10 mouse cellular contexts compared by ENCODE assay signal in genomic region chr13:118713626-118714150, GRCm38 (mm10). TPM values are rescaled to one million over a fixed set of nuclear protein-coding genes. Genes with fewer than 3 reads are reported as not detected.
DNase-seq lines count a peak whose midpoint lies in the region; ATAC-seq and TF ChIP-seq lines count a peak whose summit lies in the region.
"Had no signal": no experiment of that assay in that cellular context is flagged by ENCODE, and none has a peak within 500 bp of the region (broad histone marks: within the 10 kb centered on the region; RNA-seq: fewer than 3 reads in every experiment).

No protein-coding gene starts in this region.

- intact Hi-C loops in left cerebral cortex, adult 2 months (cut with DNase I): no loop called here
- intact Hi-C loops in left cerebral cortex, postnatal 36 days (cut with DNase I): no loop called here
- intact Hi-C loops in gastrocnemius, postnatal 36 days (cut with DNase I): no loop called here

- no peak overlapping the region for H3K27ac ChIP-seq in left cerebral cortex, adult 2 months
- H3K27ac ChIP-seq in forebrain, embryonic 15.5 days (replicated peaks): no peak overlapping the region
- H3K27ac ChIP-seq in limb, embryonic 14.5 days (replicated peaks; ENCODE audit: low read depth, low read length): no peak overlapping the region
- H3K27ac ChIP-seq in stomach, embryonic 14.5 days (ENCODE audit: low read length): peak overlapping the region; percentile 34; the same call in 1 of the 2 replicates

- under 1% methylated on average over 14 of the region's 14 CpGs for WGBS in forebrain, embryonic 15.5 days
- under 1% methylated on average over 14 of the region's 14 CpGs for WGBS in limb, embryonic 14.5 days
- WGBS in stomach, embryonic 14.5 days: 2% methylated on average over 14 of the region's 14 CpGs

- no peaks in the 10 kb centered on the region for H3K36me3 ChIP-seq in forebrain, embryonic 15.5 days
- no peaks in the 10 kb centered on the region for H3K36me3 ChIP-seq in limb, embryonic 14.5 days (ENCODE audit: control insufficient read depth, insufficient read depth, low read length)
- H3K36me3 ChIP-seq in stomach, embryonic 14.5 days (ENCODE audit: control insufficient read depth, insufficient read depth, low read length): no peaks in the 10 kb centered on the region

- peak overlapping the region; percentile 98 for H3K4me2 ChIP-seq in forebrain, embryonic 15.5 days (replicated peaks)
- peak overlapping the region; percentile 85 for H3K4me2 ChIP-seq in limb, embryonic 14.5 days (replicated peaks; ENCODE audit: low read depth, low read length, severe bottlenecking)
- peak overlapping the region; percentile 70 for H3K4me2 ChIP-seq in stomach, embryonic 14.5 days (replicated peaks; ENCODE audit: low read depth, low read length)

- H3K4me3 ChIP-seq in left cerebral cortex, adult 2 months: peak overlapping the region; percentile 55
- peak overlapping the region; percentile 62 for H3K4me3 ChIP-seq in forebrain, embryonic 15.5 days
- peak overlapping the region; percentile 55 for H3K4me3 ChIP-seq in limb, embryonic 14.5 days (replicated peaks; ENCODE audit: low read length)
- peak overlapping the region; percentile 52 for H3K4me3 ChIP-seq in stomach, embryonic 14.5 days (ENCODE audit: low read depth, low read length)

- no peak for TF ChIP-seq POLR2A in limb, embryonic 14.5 days (IDR thresholded peaks at IDR 0.05; ENCODE audit: borderline replicate concordance, extremely low read depth, insufficient read depth, insufficient read length)

- 0 out of 2 replicates have a peak overlapping the region, but pooled peaks have one; percentile 20 for H3K9ac ChIP-seq in forebrain, embryonic 15.5 days (replicated peaks)
- peak overlapping the region; percentile 49 for H3K9ac ChIP-seq in limb, embryonic 14.5 days (ENCODE audit: low read depth, low read length, severe bottlenecking)
- H3K9ac ChIP-seq in stomach, embryonic 14.5 days (replicated peaks; ENCODE audit: low read depth, low read length): peak overlapping the region; percentile 25; the same call in 1 of the 2 replicates

- no peaks in the 10 kb centered on the region for H3K9me3 ChIP-seq in forebrain, embryonic 15.5 days
- H3K9me3 ChIP-seq in limb, embryonic 14.5 days (ENCODE audit: control insufficient read depth, low read length): no peaks in the 10 kb centered on the region
- 0 out of 2 replicates have a peak, but pooled peaks cover 2% of the 10 kb centered on the region for H3K9me3 ChIP-seq in stomach, embryonic 14.5 days (ENCODE audit: control insufficient read depth, low read depth, low read length)

- no peak for TF ChIP-seq CTCF in left cerebral cortex, adult 2 months (IDR thresholded peaks at IDR 0.05)

- DNase-seq in left cerebral cortex, adult 2 months (ENCODE audit: extremely low spot score in 1 of 2, low spot score in 2 of 2): no peak
- DNase-seq in left cerebral cortex, postnatal 36 days (ENCODE audit: low spot score in 2 of 2): no peak
- DNase-seq in limb, embryonic 14.5 days (ENCODE audit: low spot score): no peak
- DNase-seq in gastrocnemius, postnatal 36 days: no peak
- DNase-seq in frontal cortex, postnatal 25 days (ENCODE audit: low spot score in 2 of 2): no peak

- ATAC-seq in forebrain, embryonic 15.5 days (replicated peaks): no peak
- no peak for ATAC-seq in limb, embryonic 14.5 days (ENCODE audit: low FRiP score, low read depth)
- no peak for ATAC-seq in stomach, embryonic 14.5 days (ENCODE audit: insufficient number of reproducible peaks, insufficient read depth, low FRiP score, low read depth)
- no peak for ATAC-seq in cerebellum, adult (ENCODE audit: insufficient number of reproducible peaks, low FRiP score, low TSS enrichment)

- peaks cover 30% of the 10 kb centered on the region for H3K4me1 ChIP-seq in forebrain, embryonic 15.5 days
- no peaks in the 10 kb centered on the region for H3K4me1 ChIP-seq in limb, embryonic 14.5 days (ENCODE audit: control insufficient read depth, insufficient read depth, low read length)
- 0 out of 2 replicates have a peak, but pooled peaks cover 6% of the 10 kb centered on the region for H3K4me1 ChIP-seq in stomach, embryonic 14.5 days (ENCODE audit: control insufficient read depth, insufficient read depth, low read length)

- peaks cover 27% of the 10 kb centered on the region for H3K27me3 ChIP-seq in forebrain, embryonic 15.5 days
- H3K27me3 ChIP-seq in limb, embryonic 14.5 days (ENCODE audit: control insufficient read depth, insufficient read depth, low read length): no peaks in the 10 kb centered on the region
- H3K27me3 ChIP-seq in stomach, embryonic 14.5 days (ENCODE audit: control insufficient read depth, insufficient read depth, low read length): no peaks in the 10 kb centered on the region
- H3K27me3 ChIP-seq: Patski had no signal

RNA-seq across cellular contexts. Expression of gene Fgf10, which starts 44.1 kb away (rescaled TPM):
- 1 to 10 TPM; 3.6 to 3.9 TPM for total RNA-seq in left cerebral cortex, adult 2 months (2021)
- total RNA-seq in left cerebral cortex, postnatal 36 days (2021): 1 to 10 TPM; 4.0 to 4.1 TPM
- 0.60 and 0.74 TPM in 2 replicates for polyA plus RNA-seq in forebrain, embryonic 15.5 days (2015; fragmentation: Nextera tagmentation; extraction: Ambion mirVana)
- 7.9 and 8.0 TPM in 2 replicates for polyA plus RNA-seq in limb, embryonic 14.5 days (2012; rRNA removed)
- 11.4 and 12.5 TPM in 2 replicates for polyA plus RNA-seq in limb, embryonic 14.5 days (2014; fragmentation: Nextera tagmentation; extraction: Ambion mirVana)
- polyA plus RNA-seq in stomach, embryonic 14.5 days (2014; fragmentation: Nextera tagmentation; extraction: Ambion mirVana): 12.3 and 14.0 TPM in 2 replicates
- total RNA-seq in gastrocnemius, postnatal 36 days (2021): under 1 TPM; 0.20 to 0.23 TPM
- total RNA-seq: neutrophil, adult 5-6 weeks had no signal
